Mouse (Mus musculus): ENCODE measurements around the gene Ptprr.

The Ptprr gene

DNA sequence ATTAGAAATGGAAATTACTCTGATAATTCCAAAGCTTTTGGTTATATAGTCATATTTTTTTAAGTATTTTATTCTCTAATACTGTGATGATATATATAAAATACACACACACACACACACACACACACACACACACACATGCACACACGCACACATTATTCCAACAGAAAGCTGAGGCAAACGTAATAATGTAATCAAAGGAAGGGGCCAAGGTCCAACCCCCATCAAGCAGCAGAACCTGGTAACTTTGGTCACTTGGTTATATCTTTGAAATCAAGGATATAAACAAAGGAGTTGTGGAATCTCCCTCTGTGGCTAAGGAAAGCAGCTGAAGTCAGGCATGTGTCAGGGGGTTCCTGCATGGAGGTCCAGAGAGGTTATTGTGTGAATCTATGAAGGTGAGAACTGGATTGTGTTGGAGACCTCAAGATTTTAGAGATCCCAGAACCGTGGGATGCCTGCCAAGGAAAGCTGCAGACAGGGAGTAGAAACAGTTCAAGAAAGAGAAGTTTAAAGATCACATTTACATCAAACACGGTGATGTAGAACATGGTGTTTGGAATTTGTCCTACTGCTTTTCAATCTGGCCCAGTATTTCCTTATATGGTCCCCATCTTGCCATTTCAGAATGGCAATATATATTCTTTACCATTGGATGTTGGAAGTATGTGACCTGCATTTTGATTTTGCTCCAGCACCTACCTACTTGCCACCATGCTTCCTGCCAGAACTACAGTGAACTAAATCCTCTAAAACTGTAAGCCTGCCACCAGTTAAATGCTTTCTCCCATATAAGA is 98.1 kb downstream of the Ptprr start:
- no peak for DNase-seq (ENCODE audit: low spot score)

- peak; percentile 42 for DNase-seq (ENCODE audit: low spot score)
These were observed 99.0 kb downstream of the Ptprr start for GRCm38 (mm10) chr10:116117060-116117459.

DNA sequence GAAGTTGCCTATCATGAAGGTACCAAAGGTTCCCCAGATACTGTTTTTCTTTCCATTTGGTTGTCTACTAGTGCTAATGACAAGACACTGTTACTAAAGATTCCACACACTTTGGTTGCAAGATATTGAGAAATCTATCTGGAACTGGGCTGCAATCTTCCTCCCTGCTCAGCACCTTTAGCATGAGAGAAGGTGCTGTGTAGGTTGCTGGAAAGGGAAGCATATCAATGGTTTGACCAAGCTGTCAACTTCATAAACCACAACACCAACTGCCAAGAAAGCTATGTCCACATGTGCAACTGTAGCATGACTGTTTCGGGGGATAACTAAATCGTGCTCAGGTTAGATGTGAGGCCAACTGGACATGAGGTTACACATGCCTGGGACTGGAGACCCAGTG is 103.5 kb downstream of the Ptprr start:
- no peak for DNase-seq (ENCODE audit: low spot score)

GRCm38 (mm10) chr10:116123808-116124207 is 105.8 kb downstream of the Ptprr start:
- no peak for DNase-seq (ENCODE audit: low spot score)

DNA sequence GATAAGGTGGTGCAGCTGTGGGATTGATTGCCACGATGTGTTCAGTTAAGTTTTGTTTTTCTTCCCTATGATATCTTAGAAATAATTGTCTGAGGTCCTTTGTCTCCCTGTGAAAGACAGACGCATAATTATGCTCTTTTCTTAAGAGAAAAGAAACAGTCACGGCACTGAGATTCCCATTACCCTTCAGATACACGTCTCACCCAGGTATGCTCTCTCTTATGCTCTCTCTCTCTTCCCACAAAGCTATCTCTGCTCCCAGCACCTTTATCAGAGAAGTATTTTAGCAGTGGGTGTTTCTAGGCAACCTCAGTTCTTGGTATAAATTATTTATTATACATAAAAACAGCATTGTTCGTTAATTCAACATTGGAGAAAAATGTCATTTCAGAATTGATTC is 107.4 kb downstream of the Ptprr start:
- DNase-seq (ENCODE audit: low spot score), result no peak

DNA sequence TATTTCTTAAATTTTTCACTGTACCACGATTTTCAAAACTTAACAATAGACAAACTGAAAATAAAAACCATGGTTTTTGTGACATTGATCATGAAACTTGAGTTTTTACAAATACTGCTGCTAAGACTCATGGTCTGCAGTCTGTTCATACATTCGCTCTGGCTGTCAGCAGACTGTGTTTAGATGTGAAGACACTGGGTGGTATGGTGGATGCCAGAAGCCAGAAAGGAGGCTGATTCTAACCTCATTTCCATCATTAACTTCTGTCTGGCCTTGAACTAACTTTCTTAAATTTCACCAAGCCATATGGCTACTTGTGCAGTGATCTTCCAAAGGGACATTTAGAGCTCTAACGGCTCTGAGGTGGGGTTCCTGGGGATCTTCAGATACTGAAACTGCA is 112.4 kb downstream of the Ptprr start:
- DNase-seq (ENCODE audit: low spot score), result no peak

- DNase-seq (ENCODE audit: low spot score), result no peak
These were observed 113.2 kb downstream of the Ptprr start for GRCm38 (mm10) chr10:116131223-116131622.

- peak; percentile 26 for DNase-seq (ENCODE audit: low spot score)
These were observed 114.2 kb downstream of the Ptprr start for GRCm38 (mm10) chr10:116132233-116132632.

- DNase-seq (ENCODE audit: low spot score), result no peak
These were observed 117.2 kb downstream of the Ptprr start for GRCm38 (mm10) chr10:116135187-116135586.

DNA sequence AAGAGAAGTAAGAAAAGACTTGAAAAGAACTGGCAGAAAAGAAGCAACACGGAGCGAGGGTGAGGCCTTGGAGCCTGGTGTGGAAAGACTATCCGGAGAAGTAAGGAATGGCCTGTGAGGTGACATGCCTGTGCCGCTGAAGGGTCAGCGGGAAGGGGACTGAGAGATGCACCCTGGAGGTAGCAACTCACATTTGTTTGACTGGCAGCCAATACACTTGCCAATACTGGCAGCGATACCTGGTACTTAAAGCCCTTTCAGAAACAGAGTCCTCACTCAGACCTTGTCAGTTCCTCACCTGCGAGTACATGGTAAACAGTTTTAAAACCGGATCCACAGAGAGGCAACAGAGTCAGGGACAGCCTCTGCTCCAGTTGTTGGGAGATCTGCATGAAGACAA is 122.2 kb downstream of the Ptprr start:
- no peak for DNase-seq (ENCODE audit: low spot score)

DNA sequence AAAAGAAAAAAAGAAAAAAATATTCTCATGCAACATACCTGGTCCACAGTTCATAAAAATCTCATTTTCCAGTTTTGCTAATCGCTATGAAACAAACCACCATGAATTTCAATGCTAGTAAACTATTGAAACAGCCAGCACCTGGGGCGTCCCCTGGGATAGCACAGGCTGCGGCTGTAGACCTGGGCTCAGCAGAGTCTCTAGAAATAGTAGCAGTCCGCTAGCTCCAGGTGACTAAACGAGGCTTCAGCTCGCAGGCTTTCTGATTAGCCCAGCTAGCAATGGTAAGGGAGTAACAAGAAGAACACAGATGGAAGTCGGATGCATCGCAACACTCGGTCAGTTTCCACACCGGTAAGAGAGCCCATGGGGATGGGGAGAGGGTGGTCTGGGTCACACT is 125.7 kb downstream of the Ptprr start:
- DNase-seq (ENCODE audit: low spot score), result no peak

DNA sequence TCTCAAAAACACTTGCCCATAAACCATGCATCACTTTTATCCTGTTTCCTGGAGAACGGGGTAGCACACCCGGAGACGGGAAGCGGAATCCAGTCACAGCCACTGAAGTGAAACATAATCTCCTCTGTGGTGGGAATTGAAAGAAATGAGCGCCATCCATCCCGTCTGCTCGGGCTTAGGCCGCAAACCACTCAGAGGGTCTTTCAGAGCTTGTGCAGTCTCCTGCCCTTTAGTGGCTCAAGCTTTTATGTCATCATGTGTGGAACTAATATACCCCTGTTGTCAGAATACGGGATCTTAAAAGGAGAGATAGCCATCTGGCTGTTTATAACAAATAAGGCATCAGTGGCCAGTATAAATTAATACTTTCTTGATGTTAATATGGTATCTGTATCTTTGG is 128.1 kb downstream of the Ptprr start:
- no peak for DNase-seq (ENCODE audit: low spot score)

GRCm38 (mm10) chr10:116154707-116155106 is 136.7 kb downstream of the Ptprr start:
- DNase-seq (ENCODE audit: low spot score), result no peak

DNA sequence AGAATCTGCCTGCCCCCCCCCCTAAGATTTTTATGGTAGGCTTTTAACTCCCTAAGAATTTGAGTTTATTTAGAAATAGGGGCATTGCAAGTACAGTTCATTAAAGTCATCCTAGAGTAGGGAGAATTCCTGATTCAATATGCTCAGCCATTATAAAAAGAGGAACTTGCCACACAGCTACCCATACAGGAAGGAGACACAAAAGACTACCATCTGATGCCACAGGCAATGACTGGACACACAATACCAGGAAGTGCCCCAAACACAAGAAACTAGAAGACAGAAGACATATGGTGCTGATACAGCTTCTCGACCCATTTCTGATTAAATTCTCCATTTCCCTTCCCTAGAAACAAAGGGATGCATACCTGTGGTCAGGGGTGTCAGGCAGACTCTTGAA is 138.7 kb downstream of the Ptprr start:
- no peak for DNase-seq (ENCODE audit: low spot score)

- no peak for DNase-seq (ENCODE audit: low spot score)
These were observed 144.3 kb downstream of the Ptprr start for GRCm38 (mm10) chr10:116162338-116162737.

DNA sequence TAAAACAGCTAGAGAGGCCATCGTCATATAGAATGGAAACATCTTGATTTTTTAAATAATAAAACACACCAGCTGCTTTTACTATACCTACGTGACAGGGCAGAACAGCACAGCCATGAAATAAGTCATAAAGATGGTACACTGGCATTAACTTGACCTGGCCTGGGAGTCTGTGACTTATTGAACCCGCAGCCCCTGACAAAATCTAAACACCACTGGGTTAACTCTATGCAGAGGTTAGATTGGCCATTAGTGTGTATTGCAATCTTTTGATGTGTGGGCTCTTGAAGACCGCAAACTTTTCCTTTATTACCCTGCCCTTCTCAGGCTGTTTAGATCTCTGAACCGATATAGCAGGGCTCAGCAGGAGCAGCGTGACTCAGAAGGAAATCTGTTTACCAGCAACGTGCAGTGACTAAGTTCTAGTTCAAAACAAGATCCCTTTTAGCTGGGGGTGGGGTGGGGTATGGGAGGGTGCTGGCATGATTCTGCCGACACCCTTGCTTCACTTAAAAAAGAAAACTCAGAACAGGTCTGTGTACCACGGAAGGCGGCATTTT is 157.4 kb downstream of the Ptprr start:
- no peak for DNase-seq (ENCODE audit: low spot score)

GRCm38 (mm10) chr10:116177390-116178179 is 159.6 kb downstream of the Ptprr start:
- no peak for DNase-seq (ENCODE audit: low spot score)

- DNase-seq (ENCODE audit: low spot score), result no peak
These were observed 163.2 kb downstream of the Ptprr start for GRCm38 (mm10) chr10:116181235-116181634.

DNA sequence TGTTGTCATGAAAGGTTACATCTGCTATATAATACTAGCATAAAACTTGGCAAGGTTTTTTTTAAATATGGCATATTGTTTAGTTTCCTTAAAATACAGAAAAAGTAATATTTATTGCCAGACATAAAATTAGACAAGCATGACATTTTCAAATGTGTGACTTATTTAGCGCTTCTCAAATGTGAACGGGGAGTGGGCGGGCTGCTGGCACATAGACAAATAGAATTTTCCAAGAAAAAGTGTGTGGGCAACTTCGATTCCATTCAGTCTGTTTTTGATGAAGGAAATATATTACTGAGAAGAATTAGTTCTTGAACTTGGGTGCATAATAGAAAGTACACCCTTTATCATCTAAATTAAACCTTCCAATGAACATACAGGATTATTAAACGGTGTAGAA is 164.2 kb downstream of the Ptprr start:
- DNase-seq (ENCODE audit: low spot score), result peak; percentile 37

GRCm38 (mm10) chr10:116183258-116183657 is 165.2 kb downstream of the Ptprr start:
- no peak for DNase-seq (ENCODE audit: low spot score)

- no peak for DNase-seq (ENCODE audit: low spot score)
These were observed 173.7 kb downstream of the Ptprr start for GRCm38 (mm10) chr10:116191724-116192123.

GRCm38 (mm10) chr10:116192293-116192692 is 174.3 kb downstream of the Ptprr start:
- no peak for DNase-seq (ENCODE audit: low spot score)

- DNase-seq (ENCODE audit: low spot score), result no peak
These were observed 176.4 kb downstream of the Ptprr start for GRCm38 (mm10) chr10:116194409-116194808.

Measured in left cerebral cortex, adult 11 months (tissue).